Mouse (Mus musculus): ENCODE results near the gene Baz1a.

DNA sequence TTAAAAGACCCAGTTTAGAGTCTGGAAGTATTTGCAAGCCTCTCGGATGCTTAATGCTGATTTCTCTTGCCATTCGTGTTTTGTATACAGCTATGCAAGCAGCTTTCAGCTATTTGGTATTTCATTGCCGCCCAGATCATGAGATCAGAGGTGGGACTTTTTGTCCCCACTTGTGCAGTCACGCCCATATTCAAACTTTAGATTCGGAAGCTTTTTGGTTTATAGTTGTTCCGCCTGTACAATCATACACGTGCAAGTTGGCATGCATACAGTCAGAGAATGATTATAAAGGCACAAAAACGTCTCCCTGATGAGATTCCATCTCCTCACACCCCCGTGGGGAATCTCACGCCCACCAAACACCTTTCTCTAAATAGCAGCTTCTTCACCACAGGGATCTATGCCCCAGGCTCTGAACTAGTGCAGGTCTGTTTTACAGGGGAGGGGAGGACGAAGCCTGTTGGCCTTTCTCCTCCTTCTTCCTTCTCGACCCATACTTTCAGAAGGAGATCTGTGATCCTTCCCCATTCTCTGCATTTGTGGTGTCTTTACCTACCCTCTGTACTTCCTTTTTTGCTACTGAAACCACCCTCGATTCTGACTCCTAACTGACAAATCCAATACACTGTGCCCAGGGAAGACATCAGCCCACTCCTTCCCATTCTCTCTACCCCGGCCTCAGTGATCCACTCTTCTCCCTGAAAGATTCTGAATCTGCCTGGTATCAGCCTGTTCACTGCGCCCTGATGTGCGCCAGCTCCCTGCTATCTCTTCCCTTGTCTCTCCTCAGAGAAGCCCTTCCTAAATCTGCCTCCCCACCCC, 20.7 kb downstream of the Baz1a start:
- TF ChIP-seq CTCF (IDR thresholded peaks at IDR 0.05; ENCODE audit: low read depth, low read length) (no peak), POLR2A (IDR thresholded peaks at IDR 0.05; ENCODE audit: extremely low read depth, insufficient read depth, low read length) (no peak)

All from liver, adult 2 months (tissue).